ENCODE assay signal across 13 mouse cellular contexts in genomic region chrX:12085949-12086348, GRCm38 (mm10).
DNase-seq lines count a peak whose midpoint lies in the region; ATAC-seq and TF ChIP-seq lines count a peak whose summit lies in the region.
"Had no signal": no experiment of that assay in that cellular context is flagged by ENCODE, and none has a peak within 500 bp of the region (broad histone marks: within the 10 kb centered on the region; RNA-seq: fewer than 3 reads in every experiment).

No protein-coding gene starts in this region.

- no peaks in the 10 kb centered on the region for H3K9me3 ChIP-seq in intestine, embryonic 14.5 days (ENCODE audit: control insufficient read depth, low read length)
- H3K9me3 ChIP-seq in intestine, postnatal 0 days (ENCODE audit: control insufficient read depth): no peaks in the 10 kb centered on the region
- H3K9me3 ChIP-seq in neural tube, embryonic 12.5 days: no peaks in the 10 kb centered on the region
- no peaks in the 10 kb centered on the region for H3K9me3 ChIP-seq in neural tube, embryonic 15.5 days (replicated peaks)
- H3K9me3 ChIP-seq in intestine, embryonic 15.5 days: no peaks in the 10 kb centered on the region
- H3K9me3 ChIP-seq: forebrain, embryonic 15.5 days had no signal

- no peak overlapping the region for H3K9ac ChIP-seq in intestine, embryonic 14.5 days (ENCODE audit: low read length)
- H3K9ac ChIP-seq in intestine, postnatal 0 days (ENCODE audit: low read depth, low read length): no peak overlapping the region
- H3K9ac ChIP-seq in neural tube, embryonic 12.5 days: no peak overlapping the region
- H3K9ac ChIP-seq in neural tube, embryonic 15.5 days (replicated peaks): no peak overlapping the region
- no peak overlapping the region for H3K9ac ChIP-seq in intestine, embryonic 15.5 days
- H3K9ac ChIP-seq: forebrain, embryonic 15.5 days had no signal

- peak; percentile 49 for DNase-seq in intestine, embryonic 14.5 days (ENCODE audit: low spot score)
- DNase-seq in cerebellum, adult 8-10 months: no peak
- DNase-seq in right cerebral cortex, adult 2 months (ENCODE audit: low spot score in 2 of 2): no peak
- DNase-seq: cerebellum, adult 9-10 months; kidney, adult 18-20 months; kidney, postnatal 4 days; left cerebral cortex, postnatal 4 days; right cerebral cortex, postnatal 25 days had no signal

- H3K4me1 ChIP-seq in intestine, embryonic 14.5 days (replicated peaks; ENCODE audit: control insufficient read depth, insufficient read depth, low read length): peaks cover 23% of the 10 kb centered on the region
- no peaks in the 10 kb centered on the region for H3K4me1 ChIP-seq in intestine, postnatal 0 days (replicated peaks; ENCODE audit: control insufficient read depth, insufficient read depth, low read length)
- H3K4me1 ChIP-seq in neural tube, embryonic 12.5 days: peaks cover 58% of the 10 kb centered on the region
- peaks cover 56% of the 10 kb centered on the region for H3K4me1 ChIP-seq in neural tube, embryonic 15.5 days
- peaks cover 15% of the 10 kb centered on the region for H3K4me1 ChIP-seq in intestine, embryonic 15.5 days (replicated peaks)

- no peak overlapping the region for H3K4me2 ChIP-seq in intestine, embryonic 14.5 days (ENCODE audit: low read length)
- H3K4me2 ChIP-seq in intestine, postnatal 0 days (replicated peaks; ENCODE audit: low read depth): no peak overlapping the region
- H3K4me2 ChIP-seq in neural tube, embryonic 12.5 days (replicated peaks): peak overlapping the region; percentile 85; the same call in 1 of the 2 replicates
- H3K4me2 ChIP-seq in neural tube, embryonic 15.5 days: no peak overlapping the region
- peak overlapping the region; percentile 85; the same call in 1 of the 2 replicates for H3K4me2 ChIP-seq in intestine, embryonic 15.5 days (replicated peaks)

- H3K36me3 ChIP-seq in intestine, embryonic 14.5 days (ENCODE audit: control insufficient read depth, insufficient read depth, low read length): no peaks in the 10 kb centered on the region
- H3K36me3 ChIP-seq in intestine, postnatal 0 days (ENCODE audit: control insufficient read depth, insufficient read depth): no peaks in the 10 kb centered on the region
- no peaks in the 10 kb centered on the region for H3K36me3 ChIP-seq in neural tube, embryonic 12.5 days
- no peaks in the 10 kb centered on the region for H3K36me3 ChIP-seq in neural tube, embryonic 15.5 days
- H3K36me3 ChIP-seq in intestine, embryonic 15.5 days: no peaks in the 10 kb centered on the region
- H3K36me3 ChIP-seq: forebrain, embryonic 15.5 days had no signal

- H3K4me3 ChIP-seq in intestine, embryonic 14.5 days (ENCODE audit: low read depth, low read length): no peak overlapping the region
- H3K4me3 ChIP-seq in intestine, postnatal 0 days (ENCODE audit: low read depth, low read length): no peak overlapping the region
- H3K4me3 ChIP-seq in neural tube, embryonic 12.5 days: no peak overlapping the region
- H3K4me3 ChIP-seq in neural tube, embryonic 15.5 days (replicated peaks): no peak overlapping the region
- H3K4me3 ChIP-seq in intestine, embryonic 15.5 days (replicated peaks): no peak overlapping the region

- no peak for TF ChIP-seq CTCF in intestine, postnatal 0 days (IDR thresholded peaks at IDR 0.05; ENCODE audit: low read depth)

- 29% methylated on average over 10 of the region's 10 CpGs for WGBS in intestine, embryonic 14.5 days
- WGBS in intestine, postnatal 0 days: 21% methylated on average over 10 of the region's 10 CpGs
- 23% methylated on average over 10 of the region's 10 CpGs for WGBS in neural tube, embryonic 12.5 days
- WGBS in neural tube, embryonic 15.5 days: 29% methylated on average over 10 of the region's 10 CpGs
- WGBS in intestine, embryonic 15.5 days: 38% methylated on average over 10 of the region's 10 CpGs

- H3K27me3 ChIP-seq in intestine, embryonic 14.5 days (replicated peaks; ENCODE audit: control insufficient read depth, insufficient read depth, low read length): peaks cover 76% of the 10 kb centered on the region
- peaks cover 21% of the 10 kb centered on the region for H3K27me3 ChIP-seq in intestine, postnatal 0 days (replicated peaks; ENCODE audit: control insufficient read depth, insufficient read depth, low read length)
- peaks cover 76% of the 10 kb centered on the region for H3K27me3 ChIP-seq in neural tube, embryonic 12.5 days (replicated peaks)
- H3K27me3 ChIP-seq in neural tube, embryonic 15.5 days (replicated peaks): peaks cover 63% of the 10 kb centered on the region
- peaks cover 57% of the 10 kb centered on the region for H3K27me3 ChIP-seq in intestine, embryonic 15.5 days (replicated peaks)

- no peak for ATAC-seq in intestine, embryonic 14.5 days (replicated peaks; ENCODE audit: low FRiP score, low TSS enrichment, low read depth)
- ATAC-seq in intestine, postnatal 0 days: no peak
- ATAC-seq in neural tube, embryonic 12.5 days (ENCODE audit: low FRiP score, low read depth): no peak
- ATAC-seq in neural tube, embryonic 15.5 days (ENCODE audit: low FRiP score): no peak
- no peak for ATAC-seq in intestine, embryonic 15.5 days
- ATAC-seq: forebrain, embryonic 15.5 days had no signal

- no peak overlapping the region for H3K27ac ChIP-seq in intestine, embryonic 14.5 days (ENCODE audit: low read depth)
- no peak overlapping the region for H3K27ac ChIP-seq in intestine, postnatal 0 days (ENCODE audit: low read depth, low read length)
- no peak overlapping the region for H3K27ac ChIP-seq in neural tube, embryonic 12.5 days
- H3K27ac ChIP-seq in neural tube, embryonic 15.5 days (replicated peaks): no peak overlapping the region
- no peak overlapping the region for H3K27ac ChIP-seq in intestine, embryonic 15.5 days
- H3K27ac ChIP-seq: forebrain, embryonic 15.5 days had no signal

Comparison
In these comparisons a context has a peak if more than half of its experiments do, and no peak if none do; other contexts are left out.
1. H3K4me2 ChIP-seq: peak in neural tube, embryonic 12.5 days (single experiment) and intestine, embryonic 15.5 days (single experiment); none in intestine, embryonic 14.5 days (single experiment), intestine, postnatal 0 days (single experiment) and neural tube, embryonic 15.5 days (single experiment).